In the genomic region with DNA sequence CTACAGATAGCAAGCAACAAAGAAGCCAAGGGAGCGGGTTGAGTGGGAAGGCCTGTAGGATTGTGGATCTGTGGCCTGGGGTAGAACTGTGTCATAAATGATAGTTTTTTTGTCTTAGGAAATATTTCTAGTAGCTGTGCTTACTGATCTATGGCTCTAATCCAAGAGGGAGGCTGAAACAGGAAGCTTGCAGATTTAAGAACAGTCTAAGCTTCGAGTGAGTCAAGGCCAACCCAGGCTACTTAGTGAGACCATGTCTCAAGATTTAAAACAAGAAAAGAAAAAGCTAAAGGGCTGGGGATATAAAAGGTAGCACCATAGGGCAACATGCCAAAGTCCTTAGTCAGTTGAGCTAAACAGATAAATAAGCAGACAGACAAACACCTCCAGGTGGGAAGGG, we compare ENCODE assay signal across 33 mouse cellular contexts. TPM values are rescaled to one million over a fixed set of nuclear protein-coding genes. Genes with fewer than 3 reads are reported as not detected.
DNase-seq lines count a peak whose midpoint lies in the region; ATAC-seq and TF ChIP-seq lines count a peak whose summit lies in the region.
"Had no signal": no experiment of that assay in that cellular context is flagged by ENCODE, and none has a peak within 500 bp of the region (broad histone marks: within the 10 kb centered on the region; RNA-seq: fewer than 3 reads in every experiment).

No protein-coding gene starts in this region.

- no peaks in the 10 kb centered on the region for H3K36me3 ChIP-seq in macrophage (ENCODE audit: inconsistent target)
- no peaks in the 10 kb centered on the region for H3K36me3 ChIP-seq in midbrain, postnatal 0 days (ENCODE audit: insufficient read depth, low read length)
- H3K36me3 ChIP-seq: embryonic facial prominence, embryonic 13.5 days; embryonic facial prominence, embryonic 15.5 days; forebrain, embryonic 10.5 days; forebrain, embryonic 12.5 days; G1E had no signal

- no peak for TF ChIP-seq CTCF in midbrain, postnatal 0 days (IDR thresholded peaks at IDR 0.05)

- H3K27me3 ChIP-seq in midbrain, postnatal 0 days (ENCODE audit: insufficient read depth, low read length): no peaks in the 10 kb centered on the region
- H3K27me3 ChIP-seq: CH12.LX; embryonic facial prominence, embryonic 13.5 days; embryonic facial prominence, embryonic 15.5 days; forebrain, embryonic 12.5 days; Patski had no signal

- no peaks in the 10 kb centered on the region for H3K79me2 ChIP-seq in macrophage (ENCODE audit: inconsistent target)

- no peaks in the 10 kb centered on the region for H3K9me3 ChIP-seq in midbrain, postnatal 0 days (ENCODE audit: low read length)
- H3K9me3 ChIP-seq: embryonic facial prominence, embryonic 13.5 days; embryonic facial prominence, embryonic 15.5 days; forebrain, embryonic 10.5 days; forebrain, embryonic 12.5 days; G1E had no signal

- 50% methylated on average over 2 of the region's 2 CpGs for WGBS in macrophage (ENCODE audit: missing documents)
- 84% methylated on average over 2 of the region's 2 CpGs for WGBS in midbrain, postnatal 0 days

- no peak overlapping the region for H3K9ac ChIP-seq in midbrain, postnatal 0 days (replicated peaks; ENCODE audit: low read length, poor library complexity, severe bottlenecking)
- H3K9ac ChIP-seq: embryonic facial prominence, embryonic 13.5 days; embryonic facial prominence, embryonic 15.5 days; forebrain, embryonic 12.5 days had no signal

- no peak for ATAC-seq in midbrain, postnatal 0 days (ENCODE audit: low FRiP score)
- ATAC-seq: activated CD4-positive, CD25-positive, alpha-beta regulatory T cell, adult 4 months; CD4-positive, CD25-positive, alpha-beta regulatory T cell, adult 4 months; forebrain, embryonic 14.5 days; forebrain, embryonic 16.5 days; Patski had no signal

- DNase-seq in 416B (ENCODE audit: low read depth) (peak; percentile 66), NIH3T3 (ENCODE audit: low read depth) (peak; percentile 10)
- DNase-seq in kidney, adult 18-20 months: no peak
- DNase-seq in gastrocnemius, adult 18-20 months (ENCODE audit: low spot score): no peak
- DNase-seq in midbrain, postnatal 0 days (ENCODE audit: low spot score): no peak
- DNase-seq: adrenal gland, adult 8-10 months; adrenal gland, postnatal 14 days; adrenal gland, postnatal 36 days; cerebellum, adult 11 months; cerebellum, adult 18-20 months; cerebellum, adult 8-10 months; cerebellum, adult 9-11 months; cerebellum, postnatal 14 days; cerebellum, postnatal 36 days; embryo, embryonic 11 days had no signal

- no peaks in the 10 kb centered on the region for H3K4me1 ChIP-seq in midbrain, postnatal 0 days (ENCODE audit: insufficient read depth, low read length)
- H3K4me1 ChIP-seq: embryonic facial prominence, embryonic 13.5 days; embryonic facial prominence, embryonic 15.5 days; forebrain, embryonic 12.5 days had no signal

- no peak overlapping the region for H3K4me3 ChIP-seq in macrophage (ENCODE audit: inconsistent target)
- no peak overlapping the region for H3K4me3 ChIP-seq in midbrain, postnatal 0 days (ENCODE audit: low read depth, low read length)
- H3K4me3 ChIP-seq: embryonic facial prominence, embryonic 13.5 days; embryonic facial prominence, embryonic 15.5 days; erythroblast, embryonic 14.5 days; forebrain, embryonic 10.5 days; forebrain, embryonic 12.5 days had no signal

- no peak overlapping the region for H3K4me2 ChIP-seq in midbrain, postnatal 0 days (ENCODE audit: low read depth, low read length, poor library complexity, severe bottlenecking)
- H3K4me2 ChIP-seq: embryonic facial prominence, embryonic 13.5 days; embryonic facial prominence, embryonic 15.5 days; forebrain, embryonic 12.5 days had no signal

- peak overlapping the region; percentile 25 for H3K27ac ChIP-seq in macrophage
- no peak overlapping the region for H3K27ac ChIP-seq in midbrain, postnatal 0 days (ENCODE audit: low read depth, low read length)
- H3K27ac ChIP-seq: embryonic facial prominence, embryonic 13.5 days; embryonic facial prominence, embryonic 15.5 days; forebrain, embryonic 10.5 days; forebrain, embryonic 12.5 days had no signal

RNA-seq across cellular contexts. Expression of a gene that starts 1.9 kb away (rescaled TPM):
- not detected for total RNA-seq in macrophage (2018; cell fraction: chromatin; rRNA removed)
- total RNA-seq in macrophage (2018; cell fraction: cytosol; rRNA removed): not detected
- total RNA-seq in macrophage (2018; cell fraction: nucleus; rRNA removed): not detected
- polyA plus RNA-seq in macrophage (2018): not detected in 3 replicates
- not detected for total RNA-seq in gastrocnemius, adult 18-20 months (2021)
- total RNA-seq in midbrain, postnatal 0 days (2014; rRNA removed): not detected in 2 replicates
- not detected in 2 replicates for polyA plus RNA-seq in midbrain, postnatal 0 days (2015; fragmentation: Nextera tagmentation; extraction: Ambion mirVana)
- total RNA-seq: adrenal gland, adult 18-20 months; adrenal gland, adult 8-10 months; adrenal gland, postnatal 14 days; adrenal gland, postnatal 36 days; CH12.LX; common myeloid progenitor, adult 5-6 weeks had no signal
- polyA plus RNA-seq: activated CD4-positive, CD25-positive, alpha-beta regulatory T cell, adult 4 months; brain, embryonic 14.5 days; CD4-positive, CD25-positive, alpha-beta regulatory T cell, adult 4 months; embryonic facial prominence, embryonic 11.5 days; embryonic facial prominence, embryonic 13.5 days; embryonic facial prominence, embryonic 15.5 days; erythroblast, embryonic 14.5 days; forebrain, embryonic 12.5 days; forebrain, embryonic 14.5 days; forebrain, embryonic 16.5 days; frontal cortex, adult 2 months; G1E; Patski had no signal

RNA-seq across cellular contexts. Expression of a gene that starts 24.2 kb away (rescaled TPM):
- total RNA-seq in macrophage (2018; cell fraction: chromatin; rRNA removed): 10 to 100 TPM in 25 of 26 experiments, 1 to 10 TPM in 1; 9.0 to 72.2 (median 30.8) TPM
- 10 to 100 TPM; 11.1 to 49.5 (median 21.7) TPM for total RNA-seq in macrophage (2018; cell fraction: cytosol; rRNA removed)
- total RNA-seq in macrophage (2018; cell fraction: nucleus; rRNA removed): 10 to 100 TPM; 12.8 to 74.9 (median 31.7) TPM
- 20.1 to 60.1 TPM (median 39.1 TPM) in 3 replicates for polyA plus RNA-seq in macrophage (2018)
- total RNA-seq in gastrocnemius, adult 18-20 months (2021): 1 to 10 TPM; 2.9 to 4.0 TPM
- 10.9 and 13.0 TPM in 2 replicates for total RNA-seq in midbrain, postnatal 0 days (2014; rRNA removed)
- polyA plus RNA-seq in midbrain, postnatal 0 days (2015; fragmentation: Nextera tagmentation; extraction: Ambion mirVana): 4.5 and 5.0 TPM in 2 replicates

Comparison
In these comparisons a context has a peak if more than half of its experiments do, and no peak if none do; other contexts are left out.
1. DNase-seq: peak in 416B (single experiment) and NIH3T3 (single experiment); none in kidney, adult 18-20 months (single experiment), gastrocnemius, adult 18-20 months (single experiment) and midbrain, postnatal 0 days (single experiment).